Mouse (Mus musculus) erythroblast, embryonic 14.5 days (primary cell): ENCODE data around the gene Vmn2r53. TPM values are rescaled to one million over a fixed set of nuclear protein-coding genes. Genes with fewer than 3 reads are reported as not detected.
"Not testable (repeated sequence)": the region's sequence is repeated elsewhere in the genome, so short reads cannot be mapped to it uniquely, and the experiment has no call there.

Experiments
- H3K27me3 ChIP-seq: 2 replicates; pipeline ENCODE4 v1.6.1; 2012; ENCODE audit warnings: inconsistent platforms; ENCODE audit not compliant: control insufficient read depth
- H3K36me3 ChIP-seq: 2 replicates; pipeline ENCODE4 v1.6.1; 2012; ENCODE audit warnings: mild to moderate bottlenecking, inconsistent platforms; ENCODE audit not compliant: control insufficient read depth
- H3K4me1 ChIP-seq: 2 replicates; pipeline ENCODE4 v1.6.1; 2012; ENCODE audit warnings: inconsistent platforms; ENCODE audit not compliant: control insufficient read depth
- H3K4me3 ChIP-seq: replicated peaks from 2 replicates; pipeline ENCODE3; 2012; ENCODE audit warnings: moderate library complexity, mild to moderate bottlenecking, inconsistent platforms
- H3K9me3 ChIP-seq: 2 replicates; pipeline ENCODE4 v1.6.1; 2012; ENCODE audit warnings: low read length, inconsistent platforms, mixed read lengths; ENCODE audit not compliant: control insufficient read depth
- GATA1 ChIP-seq: IDR thresholded peaks from 2 replicates; pipeline ENCODE4 v1.6.1; 2012; ENCODE audit warnings: low read length, inconsistent platforms, mixed read lengths
- TAL1 ChIP-seq: IDR thresholded peaks from 3 replicates; pipeline ENCODE4 v1.6.1; 2012; ENCODE audit warnings: low read length, inconsistent platforms, mixed read lengths
- polyA plus RNA-seq: library from polyadenylated mRNA; stranded (reverse); fragments of >175 nt; gene quantifications from 2 replicates; pipeline ENCODE4 v1.2.3, GENCODE M21; 2012

Vmn2r53 gene
- not detected in 2 replicates for polyA plus RNA-seq

DNA sequence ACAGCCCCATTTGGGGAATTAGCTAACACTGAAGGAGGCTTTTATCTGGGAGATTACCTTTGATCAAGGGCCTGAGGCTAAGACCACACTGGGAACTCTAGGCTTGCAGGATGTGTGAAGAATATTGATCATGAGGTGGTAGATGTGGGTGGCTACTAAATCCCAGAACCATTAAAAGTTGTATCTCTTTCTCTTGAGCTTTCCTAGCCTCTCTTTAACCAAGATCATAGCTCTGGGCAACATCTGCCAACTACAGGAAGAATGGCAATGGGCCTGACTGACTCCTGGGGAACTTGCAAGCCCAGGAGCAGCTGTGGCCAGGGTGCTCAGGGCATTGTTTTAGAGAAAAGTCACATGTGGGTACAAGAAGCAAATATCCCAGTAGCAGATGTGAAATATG is at the start of gene Vmn2r53:
Vmn2r53 (minus strand) TSS at position 101 of the 400 bp plus-strand sequence.
- no peak for TF ChIP-seq TAL1
- TF ChIP-seq GATA1 = no peak
- Histone ChIP-seq H3K4me3 (no peak within 1 kb of the TSS), H3K27me3 (no peaks in the 10 kb centered on the region), H3K9me3 (0 out of 2 replicates have a peak, but pooled peaks cover 2% of the 10 kb centered on the region), H3K4me1 (no peaks in the 10 kb centered on the region), H3K36me3 (no peaks in the 10 kb centered on the region)

DNA sequence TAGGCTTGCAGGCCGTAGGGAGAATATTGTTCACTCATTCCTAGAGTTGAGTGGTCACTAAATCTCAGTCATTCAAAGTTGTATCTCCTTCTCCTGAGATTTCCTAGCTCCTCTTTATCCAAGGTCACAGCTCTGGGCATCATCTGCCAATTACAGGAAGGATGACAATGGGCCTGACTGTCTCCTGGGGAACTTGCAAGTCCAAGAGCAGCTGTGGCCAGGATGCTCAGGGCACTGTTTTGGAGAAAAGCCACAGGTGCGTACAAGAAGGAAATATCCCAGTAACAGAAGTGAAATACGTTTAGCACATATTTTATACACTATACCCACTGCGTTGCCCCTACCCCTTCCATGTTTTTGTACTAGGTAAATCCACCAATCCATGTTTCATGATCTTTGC is 31.6 kb upstream of the Vmn2r53 start, which contains the start of gene Vmn2r54:
Vmn2r54 (minus strand) TSS at position 101 of the 400 bp plus-strand sequence.
- H3K36me3 ChIP-seq, H3K9me3 ChIP-seq, H3K4me1 ChIP-seq: not testable (repeated sequence)

More for the DNA sequence above, 31.6 kb upstream of the Vmn2r53 start, which contains the start of gene Vmn2r54:
- not testable (repeated sequence) for H3K4me3 ChIP-seq, H3K27me3 ChIP-seq

Other genes with a start within 250 kb of the Vmn2r53 start
- gene Vmn1r84, start 239.5 kb downstream of the Vmn2r53 start, polyA plus RNA-seq = not detected in 2 replicates
- gene Zfp551, start 186.0 kb downstream of the Vmn2r53 start, polyA plus RNA-seq = not detected in 2 replicates
- gene Zfp606, start 130.5 kb downstream of the Vmn2r53 start, polyA plus RNA-seq = 0.06 TPM in 1 of 2 replicates, not detected in the other
- gene 2900092C05Rik, start 96.3 kb downstream of the Vmn2r53 start, polyA plus RNA-seq = not detected in 2 replicates
- gene Vmn2r54, start 31.5 kb upstream of the Vmn2r53 start, polyA plus RNA-seq = not detected in 2 replicates
- not detected in 2 replicates for gene Vmn2r55, start 76.2 kb upstream of the Vmn2r53 start, polyA plus RNA-seq
- 0.01 TPM in 1 of 2 replicates, not detected in the other for gene Vmn2r56, start 126.2 kb upstream of the Vmn2r53 start, polyA plus RNA-seq
- gene Zscan18, start 194.8 kb upstream of the Vmn2r53 start, polyA plus RNA-seq = 0.04 TPM in 1 of 2 replicates, not detected in the other
- gene Zfp329, start 210.1 kb upstream of the Vmn2r53 start, polyA plus RNA-seq = 0.01 TPM in 1 of 2 replicates, not detected in the other
- 0.06 and 0.24 TPM in 2 replicates for gene Zfp110, start 226.0 kb upstream of the Vmn2r53 start, polyA plus RNA-seq